21 mouse cellular contexts compared by ENCODE assay signal in the genomic region with DNA sequence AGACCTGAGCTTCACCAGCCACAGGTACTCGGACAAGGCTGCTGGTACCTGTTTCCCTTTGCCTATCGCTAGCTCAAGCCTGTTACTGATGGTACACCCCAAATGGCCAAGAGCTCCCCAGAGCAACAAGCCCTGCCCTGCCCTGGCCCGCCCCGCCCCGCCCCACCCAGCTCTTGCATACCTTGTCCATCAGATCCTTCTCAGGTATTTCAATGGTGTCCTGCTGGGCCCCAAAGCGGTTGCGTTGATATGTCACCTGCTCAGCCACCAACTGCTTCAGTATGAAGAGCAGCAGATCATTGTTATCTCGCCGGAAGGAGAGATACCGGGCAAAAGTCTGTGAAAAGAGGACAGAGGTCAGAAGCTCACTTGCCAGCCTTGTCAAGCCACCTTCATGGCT.
"Had no signal": no experiment of that assay in that cellular context is flagged by ENCODE, and none has a peak within 500 bp of the region (broad histone marks: within the 10 kb centered on the region; RNA-seq: fewer than 3 reads in every experiment).

No protein-coding gene starts in this region.

- DNase-seq: kidney, adult 8-10 months; kidney, postnatal 10 days; kidney, postnatal 36 days; liver; liver, postnatal 0 days; lung, embryonic 14.5 days; retina, postnatal 1 day; right cerebral cortex, postnatal 25 days; spleen, adult 18-20 months; thymus, adult 18-20 months; thymus, postnatal 14 days; thymus, postnatal 4 days had no signal

- H3K9ac ChIP-seq: kidney, embryonic 15.5 days; limb, embryonic 13.5 days; liver, embryonic 14.5 days; liver, postnatal 0 days; lung, embryonic 14.5 days; midbrain, embryonic 12.5 days; midbrain, embryonic 15.5 days; neural tube, embryonic 13.5 days had no signal

- H3K27ac ChIP-seq: kidney, embryonic 15.5 days; limb, embryonic 10.5 days; limb, embryonic 13.5 days; liver, embryonic 14.5 days; macrophage; midbrain, embryonic 12.5 days; midbrain, embryonic 15.5 days; neural tube, embryonic 13.5 days had no signal

- H3K9me3 ChIP-seq: kidney, embryonic 15.5 days; limb, embryonic 10.5 days; limb, embryonic 13.5 days; midbrain, embryonic 12.5 days; midbrain, embryonic 15.5 days; neural tube, embryonic 13.5 days had no signal

- H3K4me3 ChIP-seq: kidney, embryonic 15.5 days; limb, embryonic 10.5 days; limb, embryonic 13.5 days; midbrain, embryonic 12.5 days; midbrain, embryonic 15.5 days; neural tube, embryonic 13.5 days had no signal

- H3K27me3 ChIP-seq: kidney, embryonic 15.5 days; limb, embryonic 13.5 days; midbrain, embryonic 15.5 days; neural tube, embryonic 13.5 days had no signal

- H3K4me2 ChIP-seq: kidney, embryonic 15.5 days; limb, embryonic 13.5 days; lung, embryonic 14.5 days; midbrain, embryonic 12.5 days; midbrain, embryonic 15.5 days; neural tube, embryonic 13.5 days had no signal

- H3K4me1 ChIP-seq: kidney, embryonic 15.5 days; limb, embryonic 10.5 days; limb, embryonic 13.5 days; midbrain, embryonic 15.5 days had no signal

- ATAC-seq: liver, postnatal 0 days; lung, postnatal 0 days; midbrain, embryonic 15.5 days had no signal

- H3K36me3 ChIP-seq: midbrain, embryonic 15.5 days had no signal
